Mouse (Mus musculus) spleen, embryonic (tissue): ENCODE results near the gene Vmn1r89.

ENCODE experiments used
- CTCF ChIA-PET: fragments of 350-600 bp; sonication (Branson Sonifier 250); formaldehyde crosslinking; loops from one replicate; lab custom pipeline; 2022; lab: Charles Lee

The Vmn1r89 gene

DNA sequence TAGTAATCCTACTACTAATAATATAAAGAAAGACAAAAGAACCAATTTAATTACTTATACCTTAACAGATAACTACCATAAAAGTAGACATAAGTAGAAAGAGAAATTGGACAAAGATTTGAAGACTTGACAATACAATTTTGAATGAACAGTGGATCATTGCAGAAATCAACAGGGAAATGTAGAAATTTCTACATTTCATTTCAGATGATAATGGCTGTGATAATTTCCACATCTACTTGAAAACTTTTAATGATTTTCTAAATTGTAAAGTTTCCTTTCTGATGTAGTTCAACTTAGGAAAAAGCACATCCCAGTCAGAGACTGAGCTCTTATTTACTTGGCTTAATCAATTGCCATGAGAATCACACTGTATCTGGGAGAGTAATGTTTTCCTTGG is at the start of gene Vmn1r89:
Vmn1r89 (plus strand) TSS at position 301 of the 400 bp plus-strand sequence.
- CTCF ChIA-PET: no interaction called here

DNA sequence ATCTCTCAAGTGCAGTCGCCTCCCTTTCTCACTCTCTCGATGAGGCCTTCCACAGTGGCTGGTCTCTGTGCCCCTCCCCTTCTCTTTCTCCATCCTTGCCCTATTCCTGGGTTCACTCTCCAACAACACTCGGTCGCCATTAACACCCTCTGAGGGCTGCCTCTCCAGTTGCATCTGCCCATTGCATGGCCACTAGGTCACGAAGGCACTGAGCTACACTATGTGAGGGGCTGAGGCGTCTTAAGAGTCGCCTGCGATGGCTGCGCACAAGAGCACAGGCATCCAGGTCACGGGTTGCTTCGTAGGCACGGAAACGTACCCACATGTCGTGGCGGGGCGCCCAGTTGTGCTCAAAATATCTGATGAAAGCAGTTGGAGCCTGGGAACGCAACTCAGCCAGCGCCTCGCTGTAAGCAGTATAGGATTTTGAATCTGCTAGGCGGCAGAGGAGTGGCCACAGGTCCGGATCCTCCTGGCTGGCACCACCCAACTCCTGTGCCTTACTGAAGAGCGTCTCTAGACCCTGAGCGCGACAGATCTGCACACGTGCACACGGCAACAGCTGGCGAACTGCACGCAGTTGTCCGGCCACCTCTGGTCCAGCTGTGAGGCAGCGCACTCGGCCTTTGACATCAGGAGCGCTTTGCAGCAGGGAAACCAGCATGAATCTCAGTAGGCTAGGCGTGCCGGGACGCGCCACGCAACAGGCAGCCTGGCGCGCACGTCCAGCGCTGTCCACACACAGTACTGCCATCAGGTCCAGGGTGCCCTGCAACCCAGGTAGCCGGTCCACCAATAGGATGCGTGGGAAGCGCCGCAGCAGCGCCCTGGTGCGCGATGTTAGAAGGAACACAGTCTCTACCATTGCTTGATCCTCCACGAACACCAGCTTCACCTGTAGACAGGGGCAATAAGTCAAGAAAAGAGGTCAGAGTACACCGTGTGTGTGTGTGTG is 48.2 kb downstream of the Vmn1r89 start:
- CTCF ChIA-PET: no interaction called here

DNA sequence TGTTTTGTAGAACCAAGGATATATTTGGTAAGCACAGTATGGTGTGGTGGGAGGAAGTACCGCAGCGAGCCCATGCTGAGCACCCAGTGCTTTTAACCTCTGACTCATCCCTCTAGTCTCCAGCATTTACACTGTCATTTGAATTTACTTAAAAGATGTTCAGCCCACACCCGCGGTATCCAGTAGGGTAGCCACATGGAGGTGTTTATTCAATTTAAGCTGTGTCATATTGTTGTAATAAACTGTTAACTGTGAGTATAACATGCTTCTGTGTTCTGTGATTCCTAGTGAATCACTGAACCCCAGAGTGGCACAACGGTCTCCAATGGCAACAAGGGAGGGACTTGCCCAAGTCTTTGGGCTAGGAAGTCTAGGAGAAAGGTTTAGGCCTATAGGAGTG is 51.0 kb downstream of the Vmn1r89 start:
- CTCF ChIA-PET: no interaction called here

DNA sequence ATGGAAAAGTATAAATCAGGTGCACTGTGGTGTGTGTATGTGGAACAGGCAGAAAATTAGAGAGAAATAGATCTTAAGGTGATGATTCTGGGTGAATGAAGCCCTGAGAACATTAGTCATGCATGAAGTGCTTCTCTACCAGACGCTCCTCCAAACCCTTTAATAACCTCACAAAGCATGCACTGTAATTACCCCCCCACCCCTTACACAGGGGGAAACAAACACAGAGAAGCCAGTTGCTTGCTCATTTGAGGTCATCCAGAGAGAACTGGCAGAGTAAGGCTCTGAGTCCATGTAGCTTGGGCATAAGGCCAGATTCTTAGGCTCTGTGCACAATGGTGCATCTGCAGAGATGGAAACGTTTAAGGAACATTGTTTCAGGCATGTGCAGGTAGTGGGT is 51.6 kb downstream of the Vmn1r89 start:
- CTCF ChIA-PET: no interaction called here

DNA sequence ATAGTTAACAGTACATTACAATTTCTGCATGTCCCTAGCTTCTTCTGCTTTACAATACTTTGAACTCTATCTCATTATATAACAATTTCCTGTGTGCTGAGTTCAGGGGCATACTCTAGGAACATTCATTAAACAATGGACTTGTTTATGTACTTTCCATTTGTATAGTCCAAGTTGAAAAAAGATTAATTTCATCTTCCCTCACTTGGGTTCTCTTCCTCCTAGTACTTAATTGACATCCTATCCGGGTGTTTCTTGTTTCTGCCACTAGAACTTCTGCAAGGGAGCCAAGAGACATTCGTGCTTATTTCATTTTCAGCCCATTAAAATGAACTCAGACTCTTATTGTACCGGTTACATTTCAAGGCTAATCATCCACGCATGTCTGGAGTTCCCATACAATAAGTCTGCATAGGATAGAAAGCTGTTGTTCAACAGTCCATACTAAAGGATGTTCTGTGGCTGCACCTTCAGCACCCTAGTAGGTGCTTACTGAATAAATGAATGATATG is 56.0 kb downstream of the Vmn1r89 start:
- CTCF ChIA-PET: no interaction called here

DNA sequence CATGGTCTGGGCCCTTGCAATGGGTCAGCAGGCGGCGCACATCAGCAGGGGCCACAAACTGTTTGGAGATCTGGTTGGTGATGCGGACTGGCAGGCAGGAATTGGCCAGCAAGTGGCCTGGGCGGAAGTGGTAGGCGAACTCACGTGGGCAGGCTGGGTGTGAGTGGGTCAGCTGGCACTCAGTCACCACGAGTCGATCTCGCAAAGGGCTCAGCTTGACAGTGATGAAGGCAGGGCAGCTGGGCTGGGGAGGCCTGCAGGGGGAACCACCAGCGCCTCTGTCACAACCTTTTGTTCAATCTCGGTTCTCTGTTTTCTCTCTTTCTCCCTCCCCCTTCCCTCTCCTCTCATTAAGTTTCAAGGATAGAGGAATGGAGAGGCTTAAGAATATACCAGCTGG is 56.6 kb downstream of the Vmn1r89 start:
- CTCF ChIA-PET: no interaction called here
